Mouse (Mus musculus): Measurements from ENCODE around the gene Rab36.
A peak's percentile ranks its signal among the peaks of the same experiment; 100 is the strongest.

Gene Rab36

GRCm38 (mm10) chr10:75068624-75069328 is 31.9 kb downstream of the Rab36 start:
- DNase-seq (ENCODE audit: low spot score in 2 of 2) = no peak

- no peak for DNase-seq (ENCODE audit: low spot score in 2 of 2)
Observed at GRCm38 (mm10) chr10:75070281-75070976, 33.6 kb downstream of the Rab36 start.

DNA sequence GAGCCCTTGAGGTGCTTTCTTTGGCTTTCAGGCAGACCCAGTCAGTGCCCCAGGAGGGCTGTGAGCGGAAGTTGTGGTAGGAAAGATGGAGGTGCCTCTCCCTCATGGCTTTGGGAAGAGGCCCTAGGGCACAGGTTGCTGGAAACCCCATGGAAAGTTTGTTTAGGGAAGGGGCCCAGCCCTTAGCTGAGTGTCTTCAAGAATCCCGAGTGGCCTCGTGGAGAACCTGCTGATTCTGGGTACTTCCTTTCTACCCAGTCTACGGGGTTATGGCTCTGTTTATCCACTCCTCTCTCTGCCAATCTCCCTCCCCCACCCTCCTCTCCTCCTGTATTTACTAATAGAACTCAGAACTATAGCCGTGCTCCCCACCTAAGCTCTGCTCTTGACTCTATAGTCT is 38.8 kb downstream of the Rab36 start:
- no peak for DNase-seq (ENCODE audit: low spot score in 2 of 2)

DNA sequence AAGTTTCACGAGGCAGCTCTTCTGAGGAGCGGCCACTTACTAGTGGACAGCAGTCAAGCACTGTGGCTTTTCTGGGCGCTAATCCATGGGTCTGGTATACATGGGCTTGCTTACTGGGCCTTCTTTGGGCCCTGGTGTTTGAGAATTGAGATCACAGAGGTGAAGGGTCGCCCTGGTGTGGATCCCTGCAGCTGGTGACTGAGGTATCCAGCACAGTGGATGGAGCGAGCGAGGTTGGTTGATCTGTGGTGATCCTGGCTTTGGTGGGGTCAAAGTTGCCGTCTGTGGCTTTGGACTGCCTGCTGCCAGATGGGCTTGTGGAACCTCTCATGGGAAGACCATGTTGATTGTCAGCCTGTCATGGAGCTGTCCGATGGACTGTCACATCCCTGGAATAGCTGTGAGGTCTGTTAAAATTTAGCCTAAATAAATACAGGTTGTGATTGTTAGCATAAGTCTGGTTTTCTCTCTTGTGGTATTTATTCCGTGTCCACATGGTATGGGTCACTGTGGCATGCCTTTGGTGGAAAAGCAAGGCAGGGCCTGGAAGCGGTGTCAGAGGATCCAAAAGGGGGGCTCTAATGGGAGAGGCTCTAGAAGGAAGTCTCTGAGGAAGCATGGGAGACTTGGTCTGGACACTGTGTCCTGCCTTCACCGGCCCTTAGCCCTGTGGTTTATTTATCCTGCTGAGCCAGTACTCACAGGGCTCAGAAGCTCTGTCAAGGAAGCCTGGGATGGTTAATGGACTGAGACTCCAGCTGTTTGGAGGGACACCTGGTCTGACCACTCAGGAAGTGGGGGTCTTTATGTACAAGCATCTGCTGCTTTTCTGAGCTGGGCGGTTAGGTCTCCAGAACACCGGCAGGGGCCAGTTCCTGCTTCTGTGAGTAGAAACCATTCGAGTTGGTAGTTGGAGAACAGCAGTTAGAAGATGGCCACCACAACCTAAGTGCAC is 41.6 kb downstream of the Rab36 start:
- no peak for DNase-seq (ENCODE audit: low spot score in 2 of 2)

DNA sequence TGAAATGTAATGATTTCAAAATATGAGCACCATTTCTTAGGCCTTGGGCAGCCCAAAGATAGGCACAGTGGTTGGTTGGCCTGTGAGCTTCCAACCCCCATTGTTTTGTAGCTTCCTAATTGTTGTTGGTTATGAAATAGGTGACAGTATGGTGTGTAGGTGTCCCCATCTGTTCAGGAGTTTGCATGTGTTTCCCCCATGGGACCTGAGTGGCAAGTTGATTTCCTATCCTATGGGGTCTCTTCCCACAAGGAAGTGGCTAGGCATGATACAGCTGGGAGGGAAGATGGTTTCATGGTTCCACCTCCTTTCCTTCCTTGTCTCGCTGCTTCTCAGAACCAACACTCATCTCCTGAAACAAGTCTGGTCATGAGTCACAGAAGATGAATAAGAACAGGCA is 48.5 kb downstream of the Rab36 start:
- DNase-seq (ENCODE audit: low spot score in 2 of 2) = no peak

DNA sequence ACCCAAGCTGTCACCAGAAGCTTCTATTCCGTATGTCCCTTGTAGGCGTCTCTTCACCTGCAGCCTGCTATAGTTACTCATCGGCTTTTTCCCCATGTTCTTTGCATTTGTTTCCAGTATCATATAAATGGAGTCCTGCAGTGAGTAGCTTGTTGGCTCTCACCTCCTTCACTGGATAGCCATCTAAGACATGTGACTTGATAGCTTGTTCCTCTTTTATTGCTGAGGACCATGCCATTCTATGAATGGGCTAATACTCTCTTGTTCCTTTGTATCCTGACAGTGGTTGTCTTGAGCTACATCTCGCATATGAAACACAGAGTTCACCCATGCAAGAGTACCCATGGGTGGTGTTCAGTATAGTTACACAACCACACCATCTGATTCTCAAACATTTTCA is 51.6 kb downstream of the Rab36 start:
- no peak for DNase-seq (ENCODE audit: low spot score in 2 of 2)

DNA sequence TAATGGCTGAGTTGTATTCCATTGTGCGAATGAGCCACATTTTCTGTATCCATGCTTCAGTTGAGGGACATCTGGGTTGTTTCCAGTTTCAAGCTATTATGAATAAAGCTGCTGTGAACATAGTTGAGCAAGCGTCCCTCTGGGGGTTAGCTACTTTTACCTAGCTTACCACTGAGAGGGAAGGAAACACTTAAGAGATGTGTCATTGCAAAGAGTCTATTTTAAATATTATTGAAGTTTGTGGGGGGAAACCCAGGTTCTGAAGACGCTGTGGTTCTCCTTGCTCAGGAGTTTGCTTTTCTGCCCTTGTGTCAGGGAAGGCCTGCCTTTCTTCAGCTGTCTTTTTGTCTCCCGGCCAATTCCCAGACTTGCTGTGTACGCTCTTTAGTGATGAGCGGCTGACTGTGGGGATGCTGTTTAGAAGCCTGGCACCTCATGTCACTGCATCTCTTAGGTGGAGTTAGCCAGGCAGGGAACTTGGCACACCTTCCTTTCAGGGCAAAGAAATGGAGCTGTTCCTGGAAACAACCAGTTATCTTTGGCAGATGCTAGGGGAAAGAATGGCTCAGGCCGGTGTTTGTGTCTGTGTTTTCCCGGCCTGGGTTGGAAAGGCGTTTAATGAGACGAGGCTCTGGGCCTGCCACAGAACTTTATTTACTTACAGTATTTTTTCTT is 54.8 kb downstream of the Rab36 start:
- no peak for DNase-seq (ENCODE audit: low spot score in 2 of 2)

- DNase-seq (ENCODE audit: low spot score in 2 of 2) = no peak
Observed at GRCm38 (mm10) chr10:75093252-75093987, 56.6 kb downstream of the Rab36 start.

- DNase-seq (ENCODE audit: low spot score in 2 of 2) = no peak
Observed at GRCm38 (mm10) chr10:75094338-75094737, 57.5 kb downstream of the Rab36 start.

- DNase-seq (ENCODE audit: low spot score in 2 of 2) = no peak
Observed at GRCm38 (mm10) chr10:75095216-75095615, 58.4 kb downstream of the Rab36 start.

DNA sequence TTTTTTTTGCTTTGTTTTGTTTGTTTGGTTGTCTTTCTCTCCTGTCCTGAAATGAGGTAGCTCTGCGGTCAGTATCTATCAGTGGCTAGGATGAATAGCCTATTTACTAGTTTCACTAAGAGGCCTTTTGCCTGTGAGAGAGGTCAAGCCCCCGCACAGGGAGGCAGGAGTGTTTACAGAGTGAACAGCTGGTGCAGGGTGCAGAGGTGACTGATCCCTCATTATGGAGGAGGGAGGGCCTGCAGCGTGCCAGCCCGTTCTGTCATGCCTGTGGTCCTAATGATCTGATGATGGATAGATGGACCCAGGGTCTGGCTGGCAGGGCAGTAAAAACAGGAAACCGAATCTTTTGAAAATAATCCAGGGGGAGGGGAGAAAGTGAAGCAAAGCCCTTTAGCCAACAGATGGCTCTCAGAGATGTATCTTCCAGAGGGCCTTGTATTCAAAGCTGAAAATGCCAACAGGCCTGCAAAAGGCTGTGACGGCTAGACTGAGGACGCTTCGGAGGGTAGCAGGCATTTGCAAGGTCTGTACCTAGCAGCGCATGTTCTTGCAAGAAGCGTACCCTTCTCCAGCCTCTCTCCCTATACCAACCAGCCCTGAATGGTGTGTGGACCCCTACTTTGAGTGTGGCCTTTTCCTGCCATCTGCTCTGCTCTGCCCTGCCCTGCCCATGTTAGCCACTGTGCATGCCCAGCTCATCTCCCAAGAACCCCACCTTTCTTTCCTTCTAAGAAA is 61.8 kb downstream of the Rab36 start:
- DNase-seq (ENCODE audit: low spot score in 2 of 2) = no peak

DNA sequence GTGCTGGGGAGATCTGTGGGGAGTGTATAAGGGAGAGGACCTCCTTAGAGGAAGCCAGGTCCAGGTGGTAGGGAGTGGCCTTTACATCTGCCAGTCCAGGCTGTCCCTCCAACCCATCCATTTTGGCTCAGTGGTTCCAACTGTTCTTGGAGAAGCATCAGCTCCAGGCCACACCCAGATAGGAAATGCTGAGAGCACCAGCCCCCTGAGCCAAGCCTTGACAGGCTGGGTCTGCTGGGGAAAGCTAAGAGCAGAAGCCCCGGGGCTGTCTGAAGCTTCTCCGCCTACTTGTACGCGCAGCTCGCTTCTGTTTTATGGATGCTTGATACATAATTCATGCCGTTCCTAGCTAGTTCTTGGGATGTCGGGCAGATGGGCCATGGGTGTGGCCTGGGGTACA is 63.4 kb downstream of the Rab36 start:
- peak; percentile 64 to 65 for DNase-seq (ENCODE audit: low spot score in 2 of 2)

DNA sequence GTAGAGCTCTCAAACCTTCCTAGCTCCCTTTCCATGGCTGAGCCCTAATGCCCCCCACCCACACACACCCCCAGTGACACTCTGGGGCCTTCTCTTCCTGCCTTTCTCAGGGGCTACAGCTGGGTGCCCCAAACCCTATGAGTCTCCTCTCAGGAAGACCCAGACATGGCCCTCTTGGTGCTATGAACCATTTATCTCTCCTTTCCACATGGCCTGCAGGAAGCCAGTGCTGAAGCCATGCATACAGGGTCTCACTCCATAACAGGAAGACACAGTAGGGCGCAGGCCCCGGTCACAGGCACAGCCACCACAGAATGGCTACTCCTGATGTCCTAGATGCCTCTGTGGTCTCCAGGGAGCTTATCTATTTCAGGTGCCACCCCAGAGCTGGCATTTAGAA is 66.6 kb downstream of the Rab36 start:
- no peak for DNase-seq (ENCODE audit: low spot score in 2 of 2)
